Mouse (Mus musculus) heart, embryonic 16.5 days (tissue): ENCODE data around the gene Zfhx2. TPM values are rescaled to one million over a fixed set of nuclear protein-coding genes. Genes with fewer than 3 reads are reported as not detected.

Experiments used
- ATAC-seq: fragments of 200-750 bp; cut with Nextera tagmentation; replicated peaks from 2 replicates; pipeline ENCODE4 v1.8.0; 2017; ENCODE audit warnings: moderate number of reproducible peaks; ENCODE audit not compliant: insufficient read depth, low FRiP score; ENCODE audit errors: extremely low read depth
- H3K27ac ChIP-seq: fragments of 300-500 bp; sonication (generic); 2 replicates; pipeline ENCODE4 v1.5.1; 2014; ENCODE audit warnings: mild to moderate bottlenecking, low read length, control low read depth, moderate library complexity
- H3K27me3 ChIP-seq: fragments of 300-500 bp; sonication (generic); 2 replicates; pipeline ENCODE4 v1.6.1; 2014; ENCODE audit warnings: low read length, mixed read lengths; ENCODE audit not compliant: control insufficient read depth, insufficient read depth
- H3K36me3 ChIP-seq: fragments of 300-500 bp; sonication (generic); 2 replicates; pipeline ENCODE4 v1.6.1; 2014; ENCODE audit not compliant: control insufficient read depth, insufficient read depth
- H3K4me1 ChIP-seq: fragments of 300-500 bp; sonication (generic); 2 replicates; pipeline ENCODE4 v1.6.1; 2014; ENCODE audit warnings: low read length, mixed read lengths; ENCODE audit not compliant: control insufficient read depth, insufficient read depth
- H3K4me2 ChIP-seq: fragments of 300-500 bp; sonication (generic); 2 replicates; pipeline ENCODE4 v1.6.1; 2014; ENCODE audit warnings: low read depth, mild to moderate bottlenecking, control low read depth, low read length
- H3K4me3 ChIP-seq: fragments of 300-500 bp; sonication (generic); 2 replicates; pipeline ENCODE4 v1.5.1; 2014; ENCODE audit warnings: mild to moderate bottlenecking, control low read depth, low read length
- H3K9ac ChIP-seq: fragments of 300-500 bp; sonication (generic); 2 replicates; pipeline ENCODE4 v1.6.1; 2014; ENCODE audit warnings: low read length, control low read depth
- H3K9me3 ChIP-seq: fragments of 300-500 bp; sonication (generic); replicated peaks from 2 replicates; pipeline ENCODE4 v1.6.1; 2016; ENCODE audit warnings: low read length; ENCODE audit not compliant: control insufficient read depth
- WGBS: fragments of 180-500 bp; shearing (Covaris S2); extraction: QIAGEN DNeasy Blood & Tissue Kit; methylation state at CpG from one replicate; pipeline ENCODE4 v1.1.7; 2014; 5-methylcytosine and 5-hydroxymethylcytosine counted together
- polyA plus RNA-seq: library from polyadenylated mRNA; unstranded; fragments of >200 nt; fragmentation: Nextera tagmentation; extraction: Ambion mirVana; gene quantifications from 2 replicates; pipeline ENCODE4 v1.2.1, GENCODE M21; 2015

Zfhx2 gene
- polyA plus RNA-seq, 1 experiment from 2014 or later, result 2.5 TPM

GRCm38 (mm10) chr14:55097646-55098045 lies 5.5 kb upstream of the Zfhx2 start:
- Histone ChIP-seq H3K27me3 (no peaks in the 10 kb centered on the region), H3K9ac (no peak overlapping the region), H3K4me2 (peak overlapping the region; percentile 28; the same call in 1 of the 2 replicates), H3K27ac (peak overlapping the region; percentile 72), H3K9me3 (no peaks in the 10 kb centered on the region), H3K36me3 (peaks cover 8% of the 10 kb centered on the region), H3K4me3 (no peak overlapping the region), H3K4me1 (peaks cover 15% of the 10 kb centered on the region)
- ATAC-seq, result no peak
- 65% methylated on average over 10 of the region's 10 CpGs for WGBS

DNA sequence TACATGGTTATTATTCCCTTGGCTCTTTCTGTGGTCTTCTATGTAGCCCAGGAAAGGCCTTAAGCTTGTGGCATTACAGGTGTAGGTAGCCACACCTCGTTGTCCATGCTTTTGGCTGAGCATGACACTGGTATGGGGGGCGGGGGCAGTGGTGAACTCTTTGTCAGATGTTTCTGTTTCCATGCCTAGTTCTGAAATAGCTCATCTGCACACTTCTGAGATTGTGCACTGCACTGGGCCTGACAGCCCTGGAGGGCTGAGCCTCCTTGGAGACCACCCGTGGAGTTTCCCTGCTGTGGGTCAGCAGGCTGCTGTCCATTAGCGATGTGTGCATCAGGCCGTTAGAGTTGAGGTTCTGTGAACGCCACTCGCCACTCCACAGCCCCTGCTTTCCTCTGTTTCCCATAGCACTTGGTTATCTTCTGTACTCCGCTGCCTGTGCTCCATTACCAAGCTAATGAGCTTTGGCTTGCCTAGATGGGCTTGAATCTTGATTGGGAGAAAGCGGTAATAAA lies 4.5 kb upstream of the Zfhx2 start:
- Histone ChIP-seq H3K4me2 (no peak overlapping the region), H3K4me3 (no peak overlapping the region), H3K27ac (no peak overlapping the region), H3K27me3 (no peaks in the 10 kb centered on the region), H3K9ac (no peak overlapping the region), H3K4me1 (peaks cover 15% of the 10 kb centered on the region), H3K9me3 (no peaks in the 10 kb centered on the region), H3K36me3 (peaks cover 8% of the 10 kb centered on the region)
- ATAC-seq, result no peak
- 55% methylated on average over 9 of the region's 9 CpGs for WGBS

- Histone ChIP-seq H3K4me2 (peak overlapping the region; percentile 91), H3K4me1 (peaks cover 21% of the 10 kb centered on the region), H3K27ac (no peak overlapping the region), H3K9ac (peak overlapping the region; percentile 87), H3K9me3 (no peaks in the 10 kb centered on the region), H3K27me3 (no peaks in the 10 kb centered on the region), H3K36me3 (peaks cover 8% of the 10 kb centered on the region), H3K4me3 (peak overlapping the region; percentile 90)
- WGBS, result 71% methylated on average over 12 of the region's 12 CpGs
- ATAC-seq, result no peak
Observed at GRCm38 (mm10) chr14:55095671-55096070, 3.5 kb upstream of the Zfhx2 start.

GRCm38 (mm10) chr14:55095263-55095662 lies 3.1 kb upstream of the Zfhx2 start:
- Histone ChIP-seq H3K9ac (peak overlapping the region; percentile 87), H3K27ac (peak overlapping the region; percentile 82), H3K36me3 (peaks cover 8% of the 10 kb centered on the region), H3K27me3 (no peaks in the 10 kb centered on the region), H3K4me2 (peak overlapping the region; percentile 91), H3K9me3 (no peaks in the 10 kb centered on the region), H3K4me3 (peak overlapping the region; percentile 90), H3K4me1 (peaks cover 21% of the 10 kb centered on the region)
- no peak for ATAC-seq
- WGBS, result 50% methylated on average over 9 of the region's 9 CpGs

- H3K36me3 ChIP-seq, result peaks cover 8% of the 10 kb centered on the region
- no peaks in the 10 kb centered on the region for H3K9me3 ChIP-seq
- ATAC-seq, result peak; percentile 53; the same call in 1 of the 2 replicates
- peak within 1 kb of the TSS; percentile 91 for H3K4me2 ChIP-seq
- H3K27me3 ChIP-seq, result no peaks in the 10 kb centered on the region
- WGBS, result under 1% methylated on average over 30 of the region's 30 CpGs
- H3K9ac ChIP-seq, result peak within 1 kb of the TSS; percentile 87
- peak within 1 kb of the TSS; percentile 82 for H3K27ac ChIP-seq
- peak within 1 kb of the TSS; percentile 90 for H3K4me3 ChIP-seq
- peaks cover 21% of the 10 kb centered on the region for H3K4me1 ChIP-seq
Observed at GRCm38 (mm10) chr14:55094704-55095231, 2.6 kb upstream of the Zfhx2 start, which contains the start of gene Thtpa. Gene Thtpa, plus strand, starts transcription at chr14:55094784.

DNA sequence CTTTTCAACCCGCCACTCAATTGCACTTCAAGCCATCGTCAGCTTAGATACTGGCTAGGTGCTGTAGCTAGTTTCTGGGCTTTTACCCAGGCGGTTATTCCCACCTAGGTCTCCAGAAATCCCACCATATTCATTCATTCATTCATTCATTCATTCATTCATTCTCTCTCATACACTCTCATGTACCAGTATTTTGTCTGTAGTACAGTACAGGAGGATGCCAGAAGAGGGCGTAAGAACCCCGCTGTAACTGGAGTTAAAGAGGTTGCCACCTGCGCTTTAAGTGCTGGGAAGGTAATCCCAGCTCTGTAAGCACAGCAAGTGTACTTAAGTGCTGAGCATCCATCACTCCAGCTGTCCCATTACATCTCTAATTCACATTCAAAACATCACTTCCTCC lies 1.8 kb upstream of the Zfhx2 start:
- no peak for ATAC-seq
- Histone ChIP-seq H3K9ac (no peak overlapping the region), H3K27ac (no peak overlapping the region), H3K9me3 (no peaks in the 10 kb centered on the region), H3K36me3 (peaks cover 6% of the 10 kb centered on the region), H3K4me3 (no peak overlapping the region), H3K4me1 (peaks cover 29% of the 10 kb centered on the region), H3K27me3 (no peaks in the 10 kb centered on the region), H3K4me2 (no peak overlapping the region; the same call in 1 of the 2 replicates)
- WGBS, result 34% methylated on average over 6 of the region's 6 CpGs

- Histone ChIP-seq H3K9ac (peak overlapping the region; percentile 80), H3K4me3 (peak overlapping the region; percentile 77), H3K27ac (no peak overlapping the region; the same call in 1 of the 2 replicates), H3K36me3 (no peaks in the 10 kb centered on the region), H3K4me2 (peak overlapping the region; percentile 93), H3K9me3 (no peaks in the 10 kb centered on the region), H3K27me3 (no peaks in the 10 kb centered on the region), H3K4me1 (peaks cover 35% of the 10 kb centered on the region)
- ATAC-seq, result no peak
- 5% methylated on average over 33 of the region's 34 CpGs for WGBS
Observed at GRCm38 (mm10) chr14:55091209-55091865, 787 bp downstream of the Zfhx2 start.

DNA sequence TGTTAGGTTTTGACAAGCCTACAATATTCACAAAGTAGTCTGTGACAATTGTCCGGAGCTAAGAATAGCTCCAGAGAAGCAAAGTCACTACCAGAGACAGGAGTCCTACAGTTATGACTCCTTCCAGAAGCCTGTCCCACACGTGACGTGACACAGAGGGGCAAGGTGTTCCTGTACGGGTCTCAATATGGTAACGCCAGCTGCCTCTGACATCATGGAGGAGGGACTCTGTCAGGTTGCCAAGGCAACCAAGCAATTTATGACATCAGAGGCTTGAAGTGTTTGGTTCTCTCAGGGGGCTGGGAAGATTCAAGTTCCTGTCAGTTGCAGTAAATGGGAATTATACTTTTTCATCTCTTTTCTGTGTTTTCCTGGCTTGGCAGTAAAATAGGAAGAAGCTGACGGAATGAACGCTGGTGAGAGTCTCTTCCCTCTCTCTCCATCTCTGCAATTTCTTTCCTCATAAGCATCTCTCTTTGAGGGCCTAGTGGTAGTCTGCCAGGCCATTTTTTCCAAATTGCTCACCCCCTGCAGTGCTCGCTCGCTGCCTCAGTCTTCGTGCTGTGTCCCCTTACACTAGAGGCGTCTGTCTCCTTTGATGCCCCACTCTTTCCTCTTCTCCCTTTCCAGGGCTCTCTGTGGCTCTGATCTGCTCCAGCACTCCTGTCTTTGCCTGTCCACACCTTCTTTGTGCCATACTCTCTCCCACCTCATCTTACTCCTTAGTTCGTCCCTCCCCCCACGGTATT lies 2.8 kb downstream of the Zfhx2 start:
- H3K4me3 ChIP-seq, result no peak overlapping the region
- H3K4me2 ChIP-seq, result 0 out of 2 replicates have a peak overlapping the region, but pooled peaks have one; percentile 5
- peak overlapping the region; percentile 46; the same call in 1 of the 2 replicates for H3K27ac ChIP-seq
- H3K36me3 ChIP-seq, result no peaks in the 10 kb centered on the region
- H3K9ac ChIP-seq, result no peak overlapping the region
- no peaks in the 10 kb centered on the region for H3K9me3 ChIP-seq
- peaks cover 32% of the 10 kb centered on the region for H3K4me1 ChIP-seq
- 50% methylated on average over 13 of the region's 13 CpGs for WGBS
- no peaks in the 10 kb centered on the region for H3K27me3 ChIP-seq
- no peak for ATAC-seq
